In the genomic region with DNA sequence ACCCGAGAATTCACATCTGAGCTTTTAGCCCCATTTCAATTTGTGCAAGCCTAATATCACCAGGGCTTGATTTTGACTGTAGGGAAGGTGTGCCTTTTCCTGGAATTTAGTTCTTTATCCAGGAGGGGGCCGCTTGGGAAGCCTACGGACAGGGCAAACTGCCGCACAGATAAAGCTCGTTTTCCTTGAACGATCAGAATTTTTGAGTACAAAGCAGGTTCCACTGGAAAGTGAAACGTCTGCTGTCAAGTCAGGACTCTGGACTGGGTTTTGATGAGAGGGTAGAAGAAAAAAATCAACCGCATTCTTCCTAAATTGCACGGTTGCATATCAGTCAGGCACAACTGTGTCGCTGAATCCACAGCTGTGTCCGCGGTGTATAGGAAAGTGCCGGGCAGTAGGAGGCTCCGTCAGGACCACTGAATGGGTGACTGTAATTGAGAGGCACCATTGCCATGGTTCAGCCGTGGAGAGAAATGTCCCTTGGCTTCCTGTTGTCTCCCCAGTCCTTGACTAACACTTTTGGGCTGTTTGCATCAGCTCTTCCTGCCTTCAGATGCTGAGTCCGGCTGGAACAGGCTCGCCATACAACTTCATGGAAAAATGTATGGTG, we compare ENCODE assay signal across 11 mouse cellular contexts. TPM values are rescaled to one million over a fixed set of nuclear protein-coding genes. Genes with fewer than 3 reads are reported as not detected.
DNase-seq lines count a peak whose midpoint lies in the region; ATAC-seq and TF ChIP-seq lines count a peak whose summit lies in the region.
"Had no signal": no experiment of that assay in that cellular context is flagged by ENCODE, and none has a peak within 500 bp of the region (broad histone marks: within the 10 kb centered on the region; RNA-seq: fewer than 3 reads in every experiment).

No protein-coding gene starts in this region.

- no peak for ATAC-seq in heart, embryonic 14.5 days (ENCODE audit: insufficient number of reproducible peaks, insufficient read depth, low FRiP score, low read depth)
- ATAC-seq in forebrain, embryonic 13.5 days: 0 out of 2 replicates have a peak, but pooled peaks have one; percentile 50
- ATAC-seq in midbrain, embryonic 12.5 days (ENCODE audit: low FRiP score, low read depth): 0 out of 2 replicates have a peak, but pooled peaks have one; percentile 49
- no peak for ATAC-seq in megakaryocyte-erythroid progenitor cell, adult 5-6 weeks (replicated peaks; ENCODE audit: low FRiP score, low TSS enrichment, poor library complexity, severe bottlenecking)
- ATAC-seq: liver, postnatal 0 days had no signal

- no peak for TF ChIP-seq CTCF in layer of hippocampus, adult 2 months (conservative IDR thresholded peaks at IDR 0.05)

- H3K9ac ChIP-seq in heart, embryonic 14.5 days (ENCODE audit: low read length): no peak overlapping the region
- H3K9ac ChIP-seq in forebrain, embryonic 13.5 days: peak overlapping the region; percentile 45
- H3K9ac ChIP-seq in midbrain, embryonic 12.5 days (replicated peaks): peak overlapping the region; percentile 39
- H3K9ac ChIP-seq: liver, postnatal 0 days had no signal

- H3K9me3 ChIP-seq in heart, embryonic 14.5 days (ENCODE audit: control insufficient read depth, low read length): no peaks in the 10 kb centered on the region
- H3K9me3 ChIP-seq in forebrain, embryonic 13.5 days (replicated peaks): 0 out of 2 replicates have a peak, but pooled peaks cover under 1% of the 10 kb centered on the region
- H3K9me3 ChIP-seq in midbrain, embryonic 12.5 days: no peaks in the 10 kb centered on the region

- H3K4me2 ChIP-seq in heart, embryonic 14.5 days (ENCODE audit: low read length): peak overlapping the region; percentile 50
- H3K4me2 ChIP-seq in forebrain, embryonic 13.5 days: peak overlapping the region; percentile 59
- H3K4me2 ChIP-seq in midbrain, embryonic 12.5 days (replicated peaks): peak overlapping the region; percentile 50

- WGBS in heart, embryonic 14.5 days: 51% methylated on average over 17 of the region's 17 CpGs
- WGBS in forebrain, embryonic 13.5 days: 16% methylated on average over 17 of the region's 17 CpGs
- WGBS in midbrain, embryonic 12.5 days: 30% methylated on average over 17 of the region's 17 CpGs

- H3K4me1 ChIP-seq in heart, embryonic 14.5 days (ENCODE audit: control insufficient read depth in 2 of 2, insufficient read depth in 2 of 2, low read length in 2 of 2): peaks cover 9 to 12% of the 10 kb centered on the region in 2 experiments
- peaks cover 33% of the 10 kb centered on the region for H3K4me1 ChIP-seq in forebrain, embryonic 13.5 days
- peaks cover 30% of the 10 kb centered on the region for H3K4me1 ChIP-seq in midbrain, embryonic 12.5 days

- no peak for DNase-seq in heart, adult 18-20 months
- peak; percentile 27 for DNase-seq in R1 (ENCODE audit: low read depth, low spot score)
- DNase-seq in layer of hippocampus, adult 2 months (ENCODE audit: low spot score in 2 of 2): no peak
- no peak for DNase-seq in urinary bladder, postnatal 4 days (ENCODE audit: low spot score in 2 of 2)
- DNase-seq: cerebellum, adult 8-10 months; liver, postnatal 0 days had no signal

- no peaks in the 10 kb centered on the region for H3K36me3 ChIP-seq in heart, embryonic 14.5 days (ENCODE audit: control insufficient read depth, insufficient read depth, low read length)
- no peaks in the 10 kb centered on the region for H3K36me3 ChIP-seq in forebrain, embryonic 13.5 days (ENCODE audit: poor library complexity, severe bottlenecking)
- H3K36me3 ChIP-seq in midbrain, embryonic 12.5 days: no peaks in the 10 kb centered on the region

- no peak overlapping the region for H3K27ac ChIP-seq in heart, embryonic 14.5 days (replicated peaks in 1 of 2; ENCODE audit: control insufficient read depth in 1 of 2, insufficient read depth in 1 of 2, low read depth in 2 of 2, low read length in 2 of 2)
- peak overlapping the region; percentile 53 for H3K27ac ChIP-seq in forebrain, embryonic 13.5 days
- H3K27ac ChIP-seq in midbrain, embryonic 12.5 days (replicated peaks): peak overlapping the region; percentile 52; the same call in 1 of the 2 replicates
- no peak overlapping the region for H3K27ac ChIP-seq in layer of hippocampus, adult 2 months

- peaks cover 4% of the 10 kb centered on the region; the same call in 1 of the 2 replicates for H3K27me3 ChIP-seq in heart, embryonic 14.5 days (ENCODE audit: control insufficient read depth, insufficient read depth, low read length)
- H3K27me3 ChIP-seq in forebrain, embryonic 13.5 days: no peaks in the 10 kb centered on the region
- 0 out of 2 replicates have a peak, but pooled peaks cover 3% of the 10 kb centered on the region for H3K27me3 ChIP-seq in midbrain, embryonic 12.5 days
- H3K27me3 ChIP-seq: CH12.LX had no signal

- peak overlapping the region in 1 of 2 experiments; percentile 14; a peak in 1 of 4 replicates for H3K4me3 ChIP-seq in heart, embryonic 14.5 days (ENCODE audit: control insufficient read depth in 1 of 2, insufficient read depth in 1 of 2, low read depth in 1 of 2, low read length in 2 of 2)
- peak overlapping the region; percentile 22 for H3K4me3 ChIP-seq in forebrain, embryonic 13.5 days
- H3K4me3 ChIP-seq in midbrain, embryonic 12.5 days: peak overlapping the region; percentile 18; the same call in 1 of the 2 replicates
- H3K4me3 ChIP-seq in layer of hippocampus, adult 2 months: no peak overlapping the region

RNA-seq across cellular contexts. Expression of gene Dync1i2, which starts 19.2 kb away (rescaled TPM):
- polyA plus RNA-seq in heart, embryonic 14.5 days (2014; fragmentation: Nextera tagmentation; extraction: Ambion mirVana): 73.3 and 73.4 TPM in 2 replicates
- 10 to 100 TPM; 60.3 to 62.0 TPM for total RNA-seq in heart, adult 18-20 months (2021)
- 177 and 182 TPM in 2 replicates for polyA plus RNA-seq in forebrain, embryonic 13.5 days (2015; fragmentation: Nextera tagmentation; extraction: Ambion mirVana)
- polyA plus RNA-seq in midbrain, embryonic 12.5 days (2016; fragmentation: Nextera tagmentation; extraction: Ambion mirVana): 159 and 166 TPM in 2 replicates
- 71.4 and 78.4 TPM in 2 replicates for total RNA-seq in megakaryocyte-erythroid progenitor cell, adult 5-6 weeks (2014; fragmentation: Nextera tagmentation)
- 124 and 126 TPM in 2 replicates for total RNA-seq in megakaryocyte-erythroid progenitor cell, adult 5-6 weeks (2017)
- 100 to 1,000 TPM; 135 to 142 TPM for total RNA-seq in layer of hippocampus, adult 2 months (2021)

Comparison
In these comparisons a context has a peak if more than half of its experiments do, and no peak if none do; other contexts are left out.
1. ATAC-seq: peak in forebrain, embryonic 13.5 days (single experiment) and midbrain, embryonic 12.5 days (single experiment); none in heart, embryonic 14.5 days (single experiment) and megakaryocyte-erythroid progenitor cell, adult 5-6 weeks (single experiment).
2. H3K27ac ChIP-seq: peak in forebrain, embryonic 13.5 days (single experiment) and midbrain, embryonic 12.5 days (single experiment); none in heart, embryonic 14.5 days (0 of 2) and layer of hippocampus, adult 2 months (single experiment).
3. Peak in every context shown above with its lines, with median percentiles within 50 percentile points of each other: H3K4me2 ChIP-seq.